ENCODE assay signal across 14 mouse cellular contexts in genomic region chr6:71162269-71162668, GRCm38 (mm10). TPM values are rescaled to one million over a fixed set of nuclear protein-coding genes. Genes with fewer than 3 reads are reported as not detected.
DNase-seq lines count a peak whose midpoint lies in the region; ATAC-seq and TF ChIP-seq lines count a peak whose summit lies in the region.
"Had no signal": no experiment of that assay in that cellular context is flagged by ENCODE, and none has a peak within 500 bp of the region (broad histone marks: within the 10 kb centered on the region; RNA-seq: fewer than 3 reads in every experiment).

No protein-coding gene starts in this region.

- ATAC-seq in liver, embryonic 15.5 days (ENCODE audit: insufficient read depth): peak; percentile 61; the same call in 1 of the 2 replicates

- H3K9me3 ChIP-seq in ES-Bruce4 (replicated peaks; ENCODE audit: control insufficient read depth, insufficient read depth, low read length, poor library complexity, severe bottlenecking): no peaks in the 10 kb centered on the region
- H3K9me3 ChIP-seq in liver, embryonic 15.5 days (replicated peaks): no peaks in the 10 kb centered on the region
- H3K9me3 ChIP-seq: hindbrain, embryonic 13.5 days; neural tube, embryonic 12.5 days had no signal

- H3K27ac ChIP-seq in cerebellum, adult 2 months (ENCODE audit: insufficient read depth, low read length): no peak overlapping the region
- H3K27ac ChIP-seq in left cerebral cortex, adult 2 months: no peak overlapping the region
- no peak overlapping the region for H3K27ac ChIP-seq in ES-Bruce4 (ENCODE audit: insufficient read depth, low read length)
- no peak overlapping the region for H3K27ac ChIP-seq in liver, embryonic 15.5 days (replicated peaks)
- H3K27ac ChIP-seq: hindbrain, embryonic 13.5 days; macrophage; neural tube, embryonic 12.5 days had no signal

- no peak for DNase-seq in cerebellum, adult 2 months
- DNase-seq in cerebellum, postnatal 4 days (ENCODE audit: low spot score in 2 of 2): no peak
- no peak for DNase-seq in left cerebral cortex, adult 2 months (ENCODE audit: extremely low spot score in 1 of 2, low spot score in 2 of 2)
- no peak for DNase-seq in left cerebral cortex, postnatal 14 days (ENCODE audit: low spot score in 2 of 2)
- DNase-seq in right cerebral cortex, postnatal 4 days: no peak
- no peak for DNase-seq in frontal cortex, postnatal 25 days (ENCODE audit: low spot score in 2 of 2)
- DNase-seq: cerebellum, postnatal 36 days; gastrocnemius, postnatal 14 days had no signal

- H3K4me2 ChIP-seq in liver, embryonic 15.5 days: no peak overlapping the region
- H3K4me2 ChIP-seq: hindbrain, embryonic 13.5 days; neural tube, embryonic 12.5 days had no signal

- H3K4me1 ChIP-seq in cerebellum, adult 2 months (ENCODE audit: control insufficient read depth, insufficient read depth, low read length): no peaks in the 10 kb centered on the region
- no peaks in the 10 kb centered on the region for H3K4me1 ChIP-seq in ES-Bruce4 (ENCODE audit: control insufficient read depth, insufficient read depth, low read length)
- no peaks in the 10 kb centered on the region for H3K4me1 ChIP-seq in liver, embryonic 15.5 days (replicated peaks)
- H3K4me1 ChIP-seq: hindbrain, embryonic 13.5 days; neural tube, embryonic 12.5 days had no signal

- no peak overlapping the region for H3K4me3 ChIP-seq in cerebellum, adult 2 months (replicated peaks; ENCODE audit: insufficient read depth, low read depth, low read length)
- H3K4me3 ChIP-seq in left cerebral cortex, adult 2 months: no peak overlapping the region
- H3K4me3 ChIP-seq in ES-Bruce4 (ENCODE audit: low read depth, low read length): no peak overlapping the region
- H3K4me3 ChIP-seq in liver, embryonic 15.5 days (replicated peaks): no peak overlapping the region
- H3K4me3 ChIP-seq: hindbrain, embryonic 13.5 days; neural tube, embryonic 12.5 days had no signal

- H3K36me3 ChIP-seq in ES-Bruce4 (ENCODE audit: control insufficient read depth, insufficient read depth, low read length, poor library complexity, severe bottlenecking): no peaks in the 10 kb centered on the region
- H3K36me3 ChIP-seq in liver, embryonic 15.5 days (replicated peaks): no peaks in the 10 kb centered on the region
- H3K36me3 ChIP-seq: hindbrain, embryonic 13.5 days; neural tube, embryonic 12.5 days had no signal

- H3K9ac ChIP-seq in ES-Bruce4 (ENCODE audit: low read depth, poor library complexity, severe bottlenecking): no peak overlapping the region
- H3K9ac ChIP-seq in liver, embryonic 15.5 days: no peak overlapping the region
- H3K9ac ChIP-seq: hindbrain, embryonic 13.5 days; neural tube, embryonic 12.5 days had no signal

- intact Hi-C loops in left cerebral cortex, adult 2 months (cut with DNase I): loop anchor here (5.0 kb wide), 1 partner anchor 245 kb away; no protein-coding TSS in a partner anchor
- intact Hi-C loops in left cerebral cortex, postnatal 14 days (cut with DNase I): loop anchor here (10.0 kb wide), 1 partner anchor 643 kb away; no protein-coding TSS in a partner anchor

- H3K27me3 ChIP-seq in cerebellum, adult 2 months (ENCODE audit: control insufficient read depth, insufficient read depth, low read length): no peaks in the 10 kb centered on the region
- H3K27me3 ChIP-seq in ES-Bruce4 (ENCODE audit: control insufficient read depth, insufficient read depth, low read length, poor library complexity, severe bottlenecking): no peaks in the 10 kb centered on the region
- H3K27me3 ChIP-seq in liver, embryonic 15.5 days: no peaks in the 10 kb centered on the region
- H3K27me3 ChIP-seq: hindbrain, embryonic 13.5 days; neural tube, embryonic 12.5 days had no signal

- no peak for TF ChIP-seq POLR2A in cerebellum, adult 2 months (IDR thresholded peaks at IDR 0.05; ENCODE audit: borderline replicate concordance, insufficient read depth, low read length)
- TF ChIP-seq POLR2A in ES-Bruce4 (IDR thresholded peaks at IDR 0.05; ENCODE audit: insufficient read depth, low read length): no peak

- no peak for TF ChIP-seq EP300 in ES-Bruce4 (IDR thresholded peaks at IDR 0.05; ENCODE audit: insufficient read depth, low read depth, low read length)

- 0 out of 2 replicates have a peak, but pooled peaks have one; percentile 10 for TF ChIP-seq CTCF in cerebellum, adult 2 months (IDR thresholded peaks at IDR 0.05; ENCODE audit: borderline replicate concordance, insufficient read depth, low read depth, low read length)
- TF ChIP-seq CTCF in left cerebral cortex, adult 2 months (IDR thresholded peaks at IDR 0.05): peak; percentile 1; the same call in 1 of the 2 replicates
- peak; percentile 48 for TF ChIP-seq CTCF in ES-Bruce4 (IDR thresholded peaks at IDR 0.05; ENCODE audit: low read depth, low read length)

- WGBS in cerebellum, adult 2 months: 38% methylated on average over 4 of the region's 4 CpGs
- WGBS in liver, embryonic 15.5 days (ENCODE audit: insufficient replicate concordance): 50% methylated on average over 4 of the region's 4 CpGs

RNA-seq across cellular contexts. Expression of gene Thnsl2, which starts 18.0 kb away (rescaled TPM):
- polyA plus RNA-seq in cerebellum, adult 2 months (2012; rRNA removed): 6.5 and 6.6 TPM in 2 replicates
- total RNA-seq in left cerebral cortex, adult 2 months (2021): 1 to 10 TPM; 3.2 to 3.3 TPM
- 1 to 10 TPM; 2.5 to 2.6 TPM for total RNA-seq in left cerebral cortex, postnatal 14 days (2021)
- 4.0 and 4.4 TPM in 2 replicates for polyA plus RNA-seq in ES-Bruce4 (2011; ENCODE audit: insufficient read depth, insufficient read length, low read depth, missing spikeins)
- 14.2 and 18.4 TPM in 2 replicates for polyA plus RNA-seq in liver, embryonic 15.5 days (2015; fragmentation: Nextera tagmentation; extraction: Ambion mirVana)
- polyA plus RNA-seq: C2C12 had no signal

RNA-seq across cellular contexts. Expression of gene Fabp1, which starts 37.4 kb away (rescaled TPM):
- not detected in 2 replicates for polyA plus RNA-seq in cerebellum, adult 2 months (2012; rRNA removed)
- total RNA-seq in left cerebral cortex, adult 2 months (2021): not detected
- total RNA-seq in left cerebral cortex, postnatal 14 days (2021): not detected
- polyA plus RNA-seq in ES-Bruce4 (2011; ENCODE audit: insufficient read depth, insufficient read length, low read depth, missing spikeins): not detected in 2 replicates
- polyA plus RNA-seq in liver, embryonic 15.5 days (2015; fragmentation: Nextera tagmentation; extraction: Ambion mirVana): 442 and 489 TPM in 2 replicates
- total RNA-seq: gastrocnemius, postnatal 14 days had no signal
- polyA plus RNA-seq: C2C12; hindbrain, embryonic 13.5 days; macrophage; neural tube, embryonic 12.5 days had no signal

Comparison
In these comparisons a context has a peak if more than half of its experiments do, and no peak if none do; other contexts are left out.
1. RNA of gene Fabp1, which starts 37.4 kb away (polyA plus RNA-seq): 442 to 489 TPM in liver, embryonic 15.5 days; not detected in cerebellum, adult 2 months and not detected in ES-Bruce4; every median in the first group is over 100 times any median in the second.
2. Peak in every context shown above with its lines, with median percentiles within 50 percentile points of each other: CTCF ChIP-seq.